ENCODE assay signal across 24 mouse cellular contexts in the genomic region with DNA sequence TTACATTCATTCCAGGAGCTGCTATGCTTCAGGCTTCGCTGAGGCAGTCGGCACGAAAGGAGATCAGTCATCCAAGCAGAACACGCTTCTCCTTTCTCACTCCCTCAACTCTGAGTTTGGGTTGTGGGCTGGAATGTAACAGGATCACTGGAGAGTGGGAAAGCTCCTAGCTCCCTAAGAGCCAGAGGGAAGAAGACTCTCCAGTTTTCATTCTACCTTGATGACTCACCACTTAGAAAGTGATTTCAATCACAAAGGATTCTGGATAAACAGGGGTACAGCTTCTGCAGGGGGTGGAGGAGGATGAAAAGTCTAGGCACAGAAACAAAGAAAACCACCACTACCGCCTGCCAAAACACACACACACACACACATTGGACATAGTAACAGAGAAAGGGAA. TPM values are rescaled to one million over a fixed set of nuclear protein-coding genes. Genes with fewer than 3 reads are reported as not detected.
DNase-seq lines count a peak whose midpoint lies in the region; ATAC-seq lines count a peak whose summit lies in the region.
"Had no signal": no experiment of that assay in that cellular context is flagged by ENCODE, and none has a peak within 500 bp of the region (broad histone marks: within the 10 kb centered on the region; RNA-seq: fewer than 3 reads in every experiment).

No protein-coding gene starts in this region.

- 0 out of 2 replicates have a peak, but pooled peaks cover 5% of the 10 kb centered on the region for H3K4me1 ChIP-seq in intestine, embryonic 14.5 days (replicated peaks; ENCODE audit: control insufficient read depth, insufficient read depth, low read length)
- no peaks in the 10 kb centered on the region for H3K4me1 ChIP-seq in intestine, embryonic 16.5 days (ENCODE audit: control insufficient read depth, insufficient read depth, low read length)

- peak; percentile 10 for DNase-seq in intestine, embryonic 14.5 days (ENCODE audit: low spot score)
- peak; percentile 47 for DNase-seq in ES-CJ7 (ENCODE audit: low read depth, low spot score)
- peak; percentile 26 for DNase-seq in Muller cell, postnatal 12 days (ENCODE audit: inconsistent ontology term)
- DNase-seq in brain, adult 2 months (ENCODE audit: low read depth, low spot score): peak; percentile 22
- no peak for DNase-seq in cerebellum, postnatal 36 days
- DNase-seq in spleen, adult 18-20 months: no peak
- DNase-seq: adrenal gland, adult 8-10 months; adrenal gland, postnatal 36 days; cerebellum, adult 11 months; cerebellum, adult 8-10 months; cerebellum, postnatal 14 days; forebrain, postnatal 0 days; gastrocnemius, postnatal 36 days; heart, postnatal 36 days; kidney, adult 11 months had no signal

- no peak overlapping the region for H3K27ac ChIP-seq in intestine, embryonic 14.5 days (ENCODE audit: low read depth)
- no peak overlapping the region for H3K27ac ChIP-seq in intestine, embryonic 16.5 days (ENCODE audit: low read length)
- H3K27ac ChIP-seq: embryonic facial prominence, embryonic 15.5 days; forebrain, embryonic 12.5 days; heart, embryonic 13.5 days; hindbrain, embryonic 15.5 days had no signal

- 67% methylated on average over 5 of the region's 5 CpGs for WGBS in intestine, embryonic 14.5 days
- 81% methylated on average over 5 of the region's 5 CpGs for WGBS in intestine, embryonic 16.5 days

- H3K9ac ChIP-seq in intestine, embryonic 14.5 days (ENCODE audit: low read length): no peak overlapping the region
- H3K9ac ChIP-seq in intestine, embryonic 16.5 days (ENCODE audit: low read depth, low read length): no peak overlapping the region
- H3K9ac ChIP-seq: embryonic facial prominence, embryonic 15.5 days; forebrain, embryonic 12.5 days; forebrain, postnatal 0 days; heart, embryonic 13.5 days; hindbrain, embryonic 15.5 days had no signal

- H3K4me3 ChIP-seq in intestine, embryonic 14.5 days (ENCODE audit: low read depth, low read length): no peak overlapping the region
- H3K4me3 ChIP-seq in intestine, embryonic 16.5 days (ENCODE audit: low read length): no peak overlapping the region
- H3K4me3 ChIP-seq: embryonic facial prominence, embryonic 15.5 days; erythroblast, embryonic 14.5 days; forebrain, embryonic 12.5 days; heart, embryonic 13.5 days; hindbrain, embryonic 15.5 days had no signal

- H3K36me3 ChIP-seq in intestine, embryonic 14.5 days (ENCODE audit: control insufficient read depth, insufficient read depth, low read length): no peaks in the 10 kb centered on the region
- no peaks in the 10 kb centered on the region for H3K36me3 ChIP-seq in intestine, embryonic 16.5 days (ENCODE audit: control insufficient read depth, insufficient read depth, low read length)
- H3K36me3 ChIP-seq: embryonic facial prominence, embryonic 15.5 days; forebrain, embryonic 12.5 days; G1E; heart, embryonic 13.5 days; hindbrain, embryonic 15.5 days had no signal

- H3K4me2 ChIP-seq in intestine, embryonic 14.5 days (ENCODE audit: low read length): no peak overlapping the region
- no peak overlapping the region for H3K4me2 ChIP-seq in intestine, embryonic 16.5 days (ENCODE audit: low read depth, low read length)
- H3K4me2 ChIP-seq: embryonic facial prominence, embryonic 15.5 days; forebrain, embryonic 12.5 days; heart, embryonic 13.5 days; hindbrain, embryonic 15.5 days had no signal

- H3K27me3 ChIP-seq in intestine, embryonic 14.5 days (replicated peaks; ENCODE audit: control insufficient read depth, insufficient read depth, low read length): 0 out of 2 replicates have a peak, but pooled peaks cover 3% of the 10 kb centered on the region
- no peaks in the 10 kb centered on the region for H3K27me3 ChIP-seq in intestine, embryonic 16.5 days (replicated peaks; ENCODE audit: control insufficient read depth, insufficient read depth, low read length)
- H3K27me3 ChIP-seq: CH12.LX; embryonic facial prominence, embryonic 15.5 days; forebrain, embryonic 12.5 days; hindbrain, embryonic 15.5 days had no signal

- no peaks in the 10 kb centered on the region for H3K9me3 ChIP-seq in intestine, embryonic 14.5 days (ENCODE audit: control insufficient read depth, low read length)
- H3K9me3 ChIP-seq in intestine, embryonic 16.5 days (ENCODE audit: control insufficient read depth, low read length): no peaks in the 10 kb centered on the region
- H3K9me3 ChIP-seq: embryonic facial prominence, embryonic 15.5 days; forebrain, embryonic 12.5 days; heart, embryonic 13.5 days; hindbrain, embryonic 15.5 days had no signal

- no peak for ATAC-seq in intestine, embryonic 14.5 days (replicated peaks; ENCODE audit: low FRiP score, low TSS enrichment, low read depth)
- no peak for ATAC-seq in intestine, embryonic 16.5 days
- ATAC-seq: forebrain, postnatal 0 days had no signal

RNA-seq across cellular contexts. Expression of gene Lrtm1, which starts 56.6 kb away (rescaled TPM):
- 0.05 TPM in 1 of 2 replicates, not detected in the other for polyA plus RNA-seq in intestine, embryonic 14.5 days (2014; fragmentation: Nextera tagmentation; extraction: Ambion mirVana)
- polyA plus RNA-seq in intestine, embryonic 16.5 days (2015; fragmentation: Nextera tagmentation; extraction: Ambion mirVana): 0.01 TPM in 1 of 2 replicates, not detected in the other
- polyA plus RNA-seq: cortical plate, adult 2 months; G1E had no signal

Comparison
In these comparisons a context has a peak if more than half of its experiments do, and no peak if none do; other contexts are left out.
1. DNase-seq: peak in intestine, embryonic 14.5 days (single experiment), ES-CJ7 (single experiment), Muller cell, postnatal 12 days (single experiment) and brain, adult 2 months (single experiment); none in cerebellum, postnatal 36 days (0 of 2) and spleen, adult 18-20 months (0 of 2).